Mouse (Mus musculus): Measurements from ENCODE around the gene Dnaaf1. TPM values are rescaled to one million over a fixed set of nuclear protein-coding genes. Genes with fewer than 3 reads are reported as not detected.

The Dnaaf1 gene
- total RNA-seq, 1 experiment from 2014 or later = not detected

Other genes with a start within 250 kb of the Dnaaf1 start
- 160 and 163 TPM in 2 replicates for gene Hsbp1, start 230.7 kb upstream of the Dnaaf1 start, total RNA-seq (2021)
- gene Mlycd, start 180.4 kb upstream of the Dnaaf1 start, total RNA-seq (2021) = 58.0 and 66.5 TPM in 2 replicates
- gene Osgin1, start 141.1 kb upstream of the Dnaaf1 start, total RNA-seq (2021) = 52.9 and 69.1 TPM in 2 replicates
- 10.4 and 10.6 TPM in 2 replicates for gene Necab2, start 128.5 kb upstream of the Dnaaf1 start, total RNA-seq (2021)
- gene Slc38a8, start 73.5 kb upstream of the Dnaaf1 start, total RNA-seq (2021) = 0.34 TPM in 1 of 2 replicates, not detected in the other
- 101 and 109 TPM in 2 replicates for gene Mbtps1, start 16.5 kb upstream of the Dnaaf1 start, total RNA-seq (2021)
- gene Hsdl1, start 52 bp upstream of the Dnaaf1 start, total RNA-seq (2021) = 25.6 and 30.1 TPM in 2 replicates
- 11.9 and 13.3 TPM in 2 replicates for gene Taf1c, start 30.0 kb downstream of the Dnaaf1 start, total RNA-seq (2021)
- gene Adad2, start 37.5 kb downstream of the Dnaaf1 start, total RNA-seq (2021) = not detected in 2 replicates
- 0.41 and 0.74 TPM in 2 replicates for gene Kcng4, start 60.4 kb downstream of the Dnaaf1 start, total RNA-seq (2021)
- 10.4 and 10.7 TPM in 2 replicates for gene Wfdc1, start 91.1 kb downstream of the Dnaaf1 start, total RNA-seq (2021)
- 0.41 TPM in 2 replicates for gene Atp2c2, start 124.8 kb downstream of the Dnaaf1 start, total RNA-seq (2021)
- gene Tldc1, start 203.2 kb downstream of the Dnaaf1 start, total RNA-seq (2021) = 9.1 and 10.8 TPM in 2 replicates